Mouse (Mus musculus) liver, adult 2 months (tissue): ENCODE data around the gene Fmo2. TPM values are rescaled to one million over a fixed set of nuclear protein-coding genes. Genes with fewer than 3 reads are reported as not detected.

Experiments
- DNase-seq: peaks from one replicate; pipeline ENCODE4 v3.0.0-alpha.2; 2011; ENCODE audit warnings: low read depth, low spot score; ENCODE audit errors: extremely low read depth
- H3K27ac ChIP-seq: fragments of 200-500 bp; replicated peaks from 2 replicates; pipeline ENCODE4 v1.5.1; 2012; ENCODE audit warnings: low read depth, mild to moderate bottlenecking, control low read depth, inconsistent platforms, low read length; ENCODE audit not compliant: insufficient read depth
- H3K27me3 ChIP-seq: fragments of 200-500 bp; 2 replicates; pipeline ENCODE4 v1.6.1; 2012; ENCODE audit warnings: mild to moderate bottlenecking, moderate library complexity, low read length, inconsistent platforms; ENCODE audit not compliant: control insufficient read depth, insufficient read depth
- H3K36me3 ChIP-seq: fragments of 200-500 bp; 2 replicates; pipeline ENCODE4 v1.6.1; 2012; ENCODE audit warnings: low read length, inconsistent platforms; ENCODE audit not compliant: control insufficient read depth, insufficient read depth
- H3K4me1 ChIP-seq: fragments of 200-500 bp; 2 replicates; pipeline ENCODE4 v1.6.1; 2011; ENCODE audit warnings: low read length; ENCODE audit not compliant: control insufficient read depth, insufficient read depth
- H3K4me3 ChIP-seq: fragments of 200-500 bp; 2 replicates; pipeline ENCODE4 v1.5.1; 2011; ENCODE audit warnings: low read depth, mild to moderate bottlenecking, control low read depth, low read length, moderate library complexity; ENCODE audit not compliant: insufficient read depth
- H3K79me2 ChIP-seq: fragments of 200-500 bp; 2 replicates; pipeline ENCODE4 v1.6.1; 2012; ENCODE audit warnings: inconsistent platforms, mild to moderate bottlenecking, low read length, moderate library complexity; ENCODE audit not compliant: control insufficient read depth, insufficient read depth
- H3K9ac ChIP-seq: fragments of 200-500 bp; 2 replicates; pipeline ENCODE4 v1.6.1; 2012; ENCODE audit warnings: low read depth, mild to moderate bottlenecking, control low read depth, inconsistent platforms, low read length
- CTCF ChIP-seq: fragments of 200-500 bp; IDR thresholded peaks from 2 replicates; pipeline ENCODE4 v1.5.1; 2011; ENCODE audit warnings: low read depth, low read length, control low read depth
- POLR2A ChIP-seq: fragments of 200-500 bp; IDR thresholded peaks from 2 replicates; pipeline ENCODE4 v1.6.1; 2011; ENCODE audit warnings: low read length, control low read depth; ENCODE audit not compliant: insufficient read depth; ENCODE audit errors: extremely low read depth
- WGBS: fragments of 180-500 bp; shearing (Covaris S2); methylation state at CpG from one replicate; pipeline ENCODE4 v1.1.7; 2018; 5-methylcytosine and 5-hydroxymethylcytosine counted together
- polyA plus RNA-seq: library from polyadenylated mRNA; depleted of rRNA; stranded (reverse); fragments of >200 nt; gene quantifications from 2 replicates; pipeline ENCODE4 v1.2.3, GENCODE M21; 2012
- total RNA-seq: library from RNA; depleted of rRNA; stranded (reverse); fragments of >200 nt; gene quantifications from 2 replicates; pipeline ENCODE4 v1.2.3, GENCODE M21; 2014

Fmo2 gene
- total and polyA plus RNA-seq, 2 experiments: 7.8 to 52.6 TPM

GRCm38 (mm10) chr1:162863579-162863978 lies 34.9 kb downstream of the Fmo2 start:
- Histone ChIP-seq H3K36me3 (no peaks in the 10 kb centered on the region), H3K27me3 (no peaks in the 10 kb centered on the region), H3K4me3 (peak overlapping the region; percentile 36), H3K79me2 (peaks cover 3% of the 10 kb centered on the region; the same call in 1 of the 2 replicates), H3K9ac (peak overlapping the region; percentile 45; the same call in 1 of the 2 replicates), H3K4me1 (peaks cover 38% of the 10 kb centered on the region), H3K27ac (peak overlapping the region; percentile 33)
- TF ChIP-seq CTCF: no peak
- no peak for TF ChIP-seq POLR2A
- 12% methylated on average over 3 of the region's 3 CpGs for WGBS
- peak; percentile 53 for DNase-seq

GRCm38 (mm10) chr1:162862328-162862727 lies 36.2 kb downstream of the Fmo2 start:
- Histone ChIP-seq H3K4me1 (peaks cover 40% of the 10 kb centered on the region), H3K36me3 (peaks cover 4% of the 10 kb centered on the region; the same call in 1 of the 2 replicates), H3K27ac (peak overlapping the region; percentile 80), H3K9ac (peak overlapping the region; percentile 42), H3K79me2 (peaks cover 3% of the 10 kb centered on the region; the same call in 1 of the 2 replicates), H3K27me3 (no peaks in the 10 kb centered on the region), H3K4me3 (no peak overlapping the region; the same call in 1 of the 2 replicates)
- peak; percentile 48 for DNase-seq
- WGBS: 19% methylated on average over 1 of the region's 1 CpGs
- TF ChIP-seq CTCF (no peak), POLR2A (no peak)

- H3K9ac ChIP-seq: peak overlapping the region; percentile 15; the same call in 1 of the 2 replicates
- H3K27ac ChIP-seq: peak overlapping the region; percentile 54
- TF ChIP-seq CTCF: no peak
- TF ChIP-seq POLR2A: no peak
- H3K79me2 ChIP-seq: peaks cover 3% of the 10 kb centered on the region; the same call in 1 of the 2 replicates
- peak; percentile 90 for DNase-seq
- peaks cover 40% of the 10 kb centered on the region for H3K4me1 ChIP-seq
- peaks cover 11% of the 10 kb centered on the region; the same call in 1 of the 2 replicates for H3K36me3 ChIP-seq
- 23% methylated on average over 9 of the region's 9 CpGs for whole genome bisulfite sequencing
- no peaks in the 10 kb centered on the region for H3K27me3 ChIP-seq
- no peak overlapping the region for H3K4me3 ChIP-seq
Observed at GRCm38 (mm10) chr1:162859996-162860605, 38.4 kb downstream of the Fmo2 start.

- Histone ChIP-seq H3K27me3 (no peaks in the 10 kb centered on the region), H3K9ac (peak overlapping the region; percentile 39; the same call in 1 of the 2 replicates), H3K79me2 (peaks cover 3% of the 10 kb centered on the region; the same call in 1 of the 2 replicates), H3K36me3 (peaks cover 11% of the 10 kb centered on the region; the same call in 1 of the 2 replicates), H3K27ac (peak overlapping the region; percentile 23), H3K4me3 (no peak overlapping the region), H3K4me1 (peaks cover 43% of the 10 kb centered on the region)
- WGBS: 25% methylated on average over 10 of the region's 10 CpGs
- no peak for DNase-seq
- TF ChIP-seq CTCF: no peak
- TF ChIP-seq POLR2A: no peak
Observed at GRCm38 (mm10) chr1:162859545-162859976, 39.0 kb downstream of the Fmo2 start.

- H3K9ac ChIP-seq: peak overlapping the region; percentile 60
- H3K79me2 ChIP-seq: peaks cover 4% of the 10 kb centered on the region; the same call in 1 of the 2 replicates
- no peaks in the 10 kb centered on the region for H3K27me3 ChIP-seq
- TF ChIP-seq CTCF (no peak), POLR2A (no peak)
- peak; percentile 69 for DNase-seq
- H3K36me3 ChIP-seq: peaks cover 14% of the 10 kb centered on the region; the same call in 1 of the 2 replicates
- peak overlapping the region; percentile 35 for H3K4me3 ChIP-seq
- 15% methylated on average over 12 of the region's 12 CpGs for WGBS
- H3K4me1 ChIP-seq: peaks cover 45% of the 10 kb centered on the region
- H3K27ac ChIP-seq: peak overlapping the region; percentile 68
Observed at GRCm38 (mm10) chr1:162858748-162859130, 39.8 kb downstream of the Fmo2 start.
